In the genomic region with DNA sequence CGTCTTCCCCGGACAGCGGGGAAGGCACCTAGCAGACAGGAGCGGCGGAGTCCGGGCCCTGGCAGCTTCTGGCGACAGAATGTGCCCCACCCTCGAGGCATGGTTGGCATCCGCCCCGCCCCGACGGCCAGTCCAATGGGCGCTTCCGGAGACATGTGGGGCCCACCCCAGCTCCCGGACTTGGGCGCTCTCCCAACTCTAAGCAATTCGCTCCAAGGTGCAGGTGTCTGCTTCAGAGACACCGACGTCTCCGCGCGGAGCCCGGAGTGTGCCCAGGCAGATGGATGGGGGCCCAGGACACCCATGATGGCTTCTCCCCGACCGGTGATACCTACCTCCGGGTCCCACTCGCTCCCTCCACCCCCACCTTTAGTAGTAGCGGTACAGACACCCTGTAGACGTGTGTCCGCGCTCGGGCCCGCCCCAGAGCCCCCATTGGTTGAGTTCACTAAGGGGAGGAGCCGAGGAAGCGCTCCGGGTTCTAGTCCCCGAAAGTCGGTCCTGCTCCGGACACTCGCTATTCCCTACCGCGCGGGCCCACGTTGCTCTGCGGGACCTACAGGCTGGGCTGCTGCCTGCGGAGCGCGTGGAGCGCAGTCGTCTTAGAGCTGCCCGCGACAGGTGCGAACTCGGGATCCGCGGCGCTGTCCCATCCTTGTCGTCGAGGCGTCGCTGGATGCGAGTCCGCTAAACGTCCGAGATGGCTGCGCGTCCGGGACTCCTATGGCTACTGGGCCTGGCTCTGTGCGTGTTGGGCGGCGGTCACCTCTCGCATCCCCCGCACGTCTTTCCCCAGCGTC, we compare ENCODE assay signal across 8 mouse cellular contexts. TPM values are rescaled to one million over a fixed set of nuclear protein-coding genes. Genes with fewer than 3 reads are reported as not detected.
DNase-seq lines count a peak whose midpoint lies in the region; ATAC-seq lines count a peak whose summit lies in the region.

A gene (plus strand): TSS at position 515 of the 800 bp plus-strand sequence.

- H3K36me3 ChIP-seq in heart, embryonic 11.5 days (ENCODE audit: control insufficient read depth, insufficient read depth, low read length), result no peaks in the 10 kb centered on the region; the same call in 1 of the 2 replicates
- no peaks in the 10 kb centered on the region for H3K36me3 ChIP-seq in limb, embryonic 10.5 days
- H3K36me3 ChIP-seq in midbrain, embryonic 13.5 days, result no peaks in the 10 kb centered on the region

- no peak within 1 kb of the TSS for H3K9ac ChIP-seq in heart, embryonic 11.5 days (ENCODE audit: low read depth, low read length)
- no peak within 1 kb of the TSS for H3K9ac ChIP-seq in midbrain, embryonic 13.5 days (replicated peaks)

- ATAC-seq in heart, embryonic 11.5 days (replicated peaks; ENCODE audit: insufficient number of reproducible peaks, low FRiP score, low TSS enrichment), result no peak
- peak; percentile 38 for ATAC-seq in granulocyte monocyte progenitor cell, adult 5-6 weeks (replicated peaks; ENCODE audit: poor library complexity, severe bottlenecking)
- ATAC-seq in midbrain, embryonic 13.5 days, result peak; percentile 73

- peaks cover 49% of the 10 kb centered on the region for H3K27me3 ChIP-seq in heart, embryonic 11.5 days (ENCODE audit: control insufficient read depth, insufficient read depth, low read length)
- H3K27me3 ChIP-seq in limb, embryonic 10.5 days (ENCODE audit: low read depth, poor library complexity, severe bottlenecking), result peaks cover 67% of the 10 kb centered on the region
- peaks cover 44% of the 10 kb centered on the region for H3K27me3 ChIP-seq in midbrain, embryonic 13.5 days

- no peaks in the 10 kb centered on the region for H3K9me3 ChIP-seq in heart, embryonic 11.5 days (replicated peaks; ENCODE audit: control insufficient read depth, low read length)
- no peaks in the 10 kb centered on the region for H3K9me3 ChIP-seq in limb, embryonic 10.5 days (replicated peaks)
- H3K9me3 ChIP-seq in midbrain, embryonic 13.5 days, result no peaks in the 10 kb centered on the region

- H3K4me3 ChIP-seq in heart, embryonic 11.5 days (ENCODE audit: low read depth, low read length), result peak within 1 kb of the TSS; percentile 36
- peak within 1 kb of the TSS; percentile 43 for H3K4me3 ChIP-seq in limb, embryonic 10.5 days
- H3K4me3 ChIP-seq in midbrain, embryonic 13.5 days (replicated peaks), result peak within 1 kb of the TSS; percentile 34

- intact Hi-C loops in heart, postnatal 10 days (cut with DNase I), result no loop called here

- 5% methylated on average over 74 of the region's 75 CpGs for WGBS in heart, embryonic 11.5 days (ENCODE audit: insufficient replicate concordance)
- WGBS in limb, embryonic 10.5 days, result 4% methylated on average over 75 of the region's 75 CpGs
- 6% methylated on average over 75 of the region's 75 CpGs for WGBS in midbrain, embryonic 13.5 days

- no peak for DNase-seq in heart, postnatal 10 days
- DNase-seq in limb, embryonic 10.5 days (ENCODE audit: low spot score), result peak; percentile 47
- no peak for DNase-seq in spleen, postnatal 36 days (ENCODE audit: low spot score in 2 of 2)
- DNase-seq in ovary, postnatal 10 days (ENCODE audit: low spot score), result no peak
- DNase-seq in layer of hippocampus, postnatal 25 days (ENCODE audit: extremely low spot score in 1 of 2, low spot score in 1 of 2), result no peak

- H3K4me1 ChIP-seq in heart, embryonic 11.5 days (ENCODE audit: control insufficient read depth, insufficient read depth, low read length), result peaks cover 5% of the 10 kb centered on the region; the same call in 1 of the 2 replicates
- H3K4me1 ChIP-seq in limb, embryonic 10.5 days, result peaks cover 10% of the 10 kb centered on the region
- H3K4me1 ChIP-seq in midbrain, embryonic 13.5 days (replicated peaks), result peaks cover 9% of the 10 kb centered on the region

- peak within 1 kb of the TSS; percentile 56 for H3K4me2 ChIP-seq in heart, embryonic 11.5 days
- H3K4me2 ChIP-seq in midbrain, embryonic 13.5 days (replicated peaks), result peak within 1 kb of the TSS; percentile 50

- H3K27ac ChIP-seq in heart, embryonic 11.5 days (ENCODE audit: low read depth, low read length), result no peak within 1 kb of the TSS
- no peak within 1 kb of the TSS for H3K27ac ChIP-seq in limb, embryonic 10.5 days
- no peak within 1 kb of the TSS for H3K27ac ChIP-seq in midbrain, embryonic 13.5 days

RNA-seq across cellular contexts. Expression of the gene that starts here (rescaled TPM):
- polyA plus RNA-seq in heart, embryonic 11.5 days (2014; fragmentation: Nextera tagmentation; extraction: Ambion mirVana), result not detected in 2 replicates
- not detected for total RNA-seq in heart, postnatal 10 days (2021)
- not detected in 2 replicates for total RNA-seq in granulocyte monocyte progenitor cell, adult 5-6 weeks (2014; fragmentation: Nextera tagmentation)
- 0.09 TPM in 1 of 2 replicates, not detected in the other for total RNA-seq in granulocyte monocyte progenitor cell, adult 5-6 weeks (2017)
- polyA plus RNA-seq in limb, embryonic 10.5 days (2016; fragmentation: Nextera tagmentation; extraction: Ambion mirVana), result 0.16 and 0.29 TPM in 2 replicates
- polyA plus RNA-seq in midbrain, embryonic 13.5 days (2015; fragmentation: Nextera tagmentation; extraction: Ambion mirVana), result 0.13 and 0.14 TPM in 2 replicates
- under 1 TPM; 0.22 to 0.45 TPM for total RNA-seq in layer of hippocampus, postnatal 25 days (2021)

Comparison
In these comparisons a context has a peak if more than half of its experiments do, and no peak if none do; other contexts are left out.
1. Peak in ATAC-seq in granulocyte monocyte progenitor cell, adult 5-6 weeks; RNA of the gene not detected or under 1 TPM.
2. Peak in DNase-seq and H3K4me3 ChIP-seq in limb, embryonic 10.5 days; RNA of the gene not detected or under 1 TPM.
3. Peak in ATAC-seq, H3K4me3 ChIP-seq and H3K4me2 ChIP-seq in midbrain, embryonic 13.5 days; RNA of the gene not detected or under 1 TPM.